Mouse (Mus musculus) c-Kit-positive CD71-positive TER-119-positive erythroid progenitor cells, embryonic 14.5 days (primary cell): ENCODE data around the gene Ramp2.

Source experiments
- DNase-seq: peaks from one replicate; pipeline ENCODE4 v3.0.0-alpha.2; 2013; ENCODE audit warnings: low spot score

The Ramp2 gene

DNA sequence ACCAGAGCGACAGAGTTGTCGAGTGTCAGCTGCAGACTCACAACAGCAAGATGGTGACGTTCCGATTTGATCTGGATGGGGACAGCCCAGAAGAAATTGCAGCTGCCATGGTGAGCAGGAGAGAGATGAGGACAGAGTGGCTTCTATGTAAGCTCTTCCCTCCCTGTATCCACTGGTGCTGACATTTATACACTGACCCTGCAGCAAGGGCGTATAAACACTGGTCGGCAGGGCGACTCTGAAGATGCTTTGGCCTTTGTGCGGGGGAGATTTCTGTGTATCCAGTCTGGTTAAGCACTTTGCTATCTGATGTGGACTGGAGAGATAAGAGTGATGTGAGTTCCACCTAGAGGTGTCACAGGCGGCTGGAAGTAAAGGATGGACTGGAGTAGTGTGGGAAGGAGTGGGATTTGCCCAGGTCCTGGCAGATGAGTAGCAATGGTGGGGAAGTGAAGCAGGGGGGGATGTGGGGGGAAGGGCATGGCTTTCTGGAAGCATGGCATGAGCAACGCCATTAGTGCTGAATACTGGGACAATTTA lies 23.8 kb downstream of the Ramp2 start:
- no peak for DNase-seq

DNA sequence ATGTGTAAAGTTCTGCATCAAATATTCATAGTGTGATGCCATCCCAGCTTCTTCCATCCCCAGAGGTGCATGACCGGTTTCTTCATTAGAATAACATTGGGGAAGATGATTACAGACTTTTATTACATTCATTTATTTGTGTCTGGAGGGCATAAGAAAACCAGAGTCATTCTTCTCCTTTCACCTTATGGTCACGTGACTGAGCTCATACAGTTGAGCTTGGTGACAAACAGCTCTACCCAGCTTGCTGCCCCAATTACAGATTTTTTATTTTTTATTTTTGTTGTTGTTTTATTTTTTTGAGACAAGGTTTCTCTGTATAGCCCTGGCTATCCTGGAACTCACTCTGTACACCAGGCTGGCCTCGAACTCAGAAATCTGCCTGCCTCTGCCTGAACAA lies 26.6 kb downstream of the Ramp2 start:
- no peak for DNase-seq

DNA sequence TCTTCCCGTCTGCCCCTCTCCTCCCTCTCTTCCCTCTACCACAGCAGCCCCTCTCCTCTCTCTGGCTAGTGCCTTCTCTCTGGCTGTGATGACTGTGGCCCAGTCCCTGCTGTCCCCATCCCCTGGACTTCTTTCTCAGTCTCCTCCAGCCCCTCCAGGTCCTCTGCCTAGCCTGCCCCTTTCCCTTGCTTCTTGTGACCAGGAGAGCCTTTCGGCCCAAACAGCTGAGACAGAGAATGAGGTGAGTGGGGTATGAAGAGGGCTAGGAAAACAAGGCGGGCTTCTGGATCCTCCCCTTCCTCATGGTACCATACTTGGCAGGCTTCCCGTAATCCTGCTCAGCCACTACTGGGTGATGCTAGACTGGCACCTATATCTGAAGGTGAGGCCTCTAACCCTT lies 29.5 kb downstream of the Ramp2 start:
- no peak for DNase-seq

DNA sequence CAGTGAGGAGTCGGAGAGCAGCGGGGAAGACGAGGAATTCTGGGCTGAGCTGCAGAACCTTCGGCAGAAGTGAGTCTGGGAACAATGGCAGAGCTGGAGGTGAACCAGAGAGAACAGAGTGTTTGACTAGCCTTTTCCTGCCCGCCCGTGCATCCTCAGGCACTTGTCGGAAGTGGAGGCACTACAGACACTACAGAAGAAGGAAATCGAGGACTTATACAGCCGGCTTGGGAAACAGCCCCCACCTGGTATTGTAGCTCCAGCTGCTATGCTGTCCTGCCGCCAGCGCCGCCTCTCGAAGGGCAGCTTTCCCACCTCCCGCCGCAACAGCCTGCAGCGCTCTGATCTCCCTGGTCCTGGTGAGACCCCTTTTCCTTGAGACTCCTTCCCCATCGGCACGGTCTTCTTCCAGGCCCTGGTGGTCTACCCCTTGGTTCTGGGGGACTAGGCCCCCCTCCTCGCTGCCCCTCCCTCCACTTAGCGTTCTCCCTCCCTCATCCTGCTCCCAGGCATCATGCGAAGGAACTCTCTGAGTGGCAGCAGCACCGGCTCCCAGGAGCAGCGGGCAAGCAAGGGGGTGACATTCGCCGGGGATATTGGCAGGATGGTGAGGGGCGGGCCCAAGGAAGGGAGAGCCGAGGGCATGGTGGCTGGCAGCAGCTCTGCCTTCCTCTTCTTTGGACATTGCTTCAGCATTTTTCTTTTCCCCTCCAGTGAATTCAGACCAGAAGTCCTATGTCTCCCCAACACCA lies 30.7 kb downstream of the Ramp2 start:
- DNase-seq, result no peak

DNA sequence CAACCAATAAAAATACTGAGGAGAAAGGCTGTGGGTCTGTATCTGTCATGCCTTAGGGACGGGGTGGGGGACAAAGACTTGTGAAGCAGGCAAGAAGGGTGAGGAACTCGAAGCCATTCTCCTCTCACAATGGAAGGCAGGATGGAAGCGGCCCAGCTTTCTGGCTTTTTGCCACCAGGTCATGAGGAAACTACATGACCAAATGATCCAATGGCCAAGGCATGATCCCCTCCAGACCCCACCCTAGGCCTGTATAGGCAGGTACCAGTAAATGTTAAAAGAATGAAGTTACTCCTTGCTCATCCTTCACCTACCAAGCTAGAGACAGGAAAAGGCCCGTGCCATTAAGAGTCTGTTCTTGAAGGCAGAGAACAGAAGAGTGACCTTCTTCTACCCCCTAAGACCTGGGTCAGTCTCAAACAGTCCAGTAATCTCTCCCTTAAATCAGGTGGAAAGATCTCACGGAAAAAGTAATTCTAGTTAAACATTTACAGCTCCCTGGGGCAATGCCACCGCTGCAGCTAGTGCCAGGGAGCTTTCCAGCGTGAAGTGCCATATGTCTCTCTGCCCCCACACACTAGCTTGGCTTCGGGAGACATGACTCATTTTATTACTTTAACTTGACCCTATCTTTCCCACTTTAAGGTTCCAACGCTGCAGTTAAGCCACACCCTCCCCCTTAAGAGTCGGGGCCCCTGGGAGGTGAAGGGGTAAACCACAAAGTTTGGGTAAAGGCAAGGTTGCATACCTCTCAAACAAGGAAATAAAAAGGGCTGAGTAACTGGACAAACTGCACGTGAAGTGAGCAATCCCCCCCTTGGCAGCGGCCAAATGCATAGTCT lies 31.8 kb downstream of the Ramp2 start:
- no peak for DNase-seq

DNA sequence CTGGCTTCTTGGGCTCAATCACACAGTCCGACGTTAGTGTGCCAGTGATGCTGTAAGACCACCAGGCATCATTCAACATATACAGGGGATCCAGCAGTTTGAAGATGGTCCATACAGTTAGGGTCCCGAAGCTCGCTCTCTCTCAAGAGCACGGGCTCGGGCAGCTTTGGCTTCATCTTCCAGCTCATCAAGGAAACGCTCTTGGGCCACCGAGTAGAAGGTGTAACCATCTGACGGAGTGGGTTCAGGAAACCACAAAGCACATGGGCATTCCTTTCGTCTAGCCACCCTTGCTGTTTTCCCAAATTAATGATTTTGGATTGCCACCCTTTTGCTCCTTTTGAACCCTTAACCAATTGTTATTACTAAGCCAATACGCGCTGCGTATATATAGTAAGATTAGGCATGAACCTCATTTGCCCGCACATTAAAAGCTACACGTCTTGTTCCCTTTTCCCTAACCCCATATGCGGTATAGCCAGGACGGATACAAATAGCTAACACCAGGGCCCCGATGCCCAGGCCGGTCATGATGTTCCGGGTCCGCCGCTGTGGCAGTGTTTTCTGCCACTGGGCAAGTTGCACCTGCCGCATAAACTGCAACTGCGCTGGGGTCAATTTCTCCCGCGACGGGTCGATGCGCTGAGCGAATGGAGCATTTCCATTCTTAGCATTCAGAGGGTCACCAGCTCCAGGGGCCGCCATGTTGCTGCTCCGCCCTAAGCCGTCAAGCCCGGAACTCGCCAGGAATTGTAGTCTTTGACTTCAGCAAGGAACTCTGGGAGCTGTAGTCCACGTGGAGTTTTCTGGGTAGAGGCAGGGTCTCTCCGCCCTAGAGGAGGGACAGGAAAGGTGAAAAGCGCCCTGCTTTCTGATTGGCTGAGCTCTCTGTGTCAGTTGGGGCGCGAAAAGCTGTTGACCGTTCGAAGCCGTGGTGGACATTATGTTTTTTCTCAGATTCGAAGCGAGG lies 32.7 kb downstream of the Ramp2 start, which contains the start of the genes Cntd1 and Coa3:
TSS of gene Cntd1 (plus strand) at position 790 of the 970 bp plus-strand sequence.
TSS of gene Coa3 (minus strand) at position 892 of the 970 bp plus-strand sequence.
- peak; percentile 79 for DNase-seq

DNA sequence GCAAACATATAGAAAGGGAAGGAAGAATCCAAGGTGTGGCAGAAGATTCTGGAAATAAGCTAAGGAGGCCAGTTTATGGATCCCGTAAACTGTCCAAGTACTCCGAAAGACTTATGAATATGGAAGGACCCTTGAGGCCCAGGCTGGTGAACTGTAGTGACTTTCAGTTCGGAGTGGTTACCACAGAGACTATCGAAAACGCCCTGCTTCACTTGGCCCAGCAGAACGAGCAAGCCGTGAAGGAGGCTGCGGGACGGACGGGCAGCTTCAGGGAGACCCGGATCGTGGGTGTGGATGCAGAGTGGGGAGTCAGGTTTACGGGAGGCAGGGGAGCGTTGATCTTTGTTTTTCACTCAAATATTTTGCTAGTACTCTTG lies 33.4 kb downstream of the Ramp2 start:
- DNase-seq, result no peak

DNA sequence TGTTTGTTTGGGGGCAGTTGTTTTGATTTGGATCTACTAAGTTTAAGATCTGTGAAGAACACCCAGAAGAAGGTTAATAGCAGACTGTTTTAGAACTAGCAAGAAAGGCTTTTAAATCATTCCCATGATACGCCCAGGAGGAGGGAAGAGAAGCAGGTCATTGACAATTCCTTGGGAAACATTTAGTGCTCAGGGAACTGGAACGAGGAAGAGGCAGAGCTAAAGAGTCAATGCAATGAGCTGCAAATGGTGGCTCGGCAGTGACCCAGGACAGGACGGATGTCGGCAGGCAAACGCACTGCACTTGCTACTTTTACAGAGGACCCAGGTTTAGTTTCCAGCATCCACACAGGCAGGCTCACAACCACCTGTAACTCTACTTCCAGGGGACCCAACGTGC lies 35.0 kb downstream of the Ramp2 start:
- no peak for DNase-seq

DNA sequence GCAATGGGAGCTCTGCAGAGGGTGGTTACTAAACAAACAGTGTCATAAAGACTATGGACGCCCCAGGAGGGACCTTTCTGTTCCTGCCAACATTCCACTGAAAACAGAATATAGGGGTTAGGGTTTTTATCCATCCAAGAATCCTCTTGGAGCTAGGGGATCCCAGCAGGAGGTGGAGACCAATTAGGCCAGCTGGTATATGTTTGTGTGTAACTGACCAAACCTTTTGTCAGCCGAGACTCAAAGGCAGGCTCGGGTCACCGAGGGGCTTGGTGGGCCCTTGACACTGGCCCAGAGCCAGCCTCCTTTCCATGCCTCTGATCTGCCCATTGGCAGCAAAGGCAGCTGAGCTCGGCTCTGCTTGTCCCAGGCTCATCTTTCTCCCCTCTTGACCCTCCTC lies 37.1 kb downstream of the Ramp2 start:
- DNase-seq, result no peak

DNA sequence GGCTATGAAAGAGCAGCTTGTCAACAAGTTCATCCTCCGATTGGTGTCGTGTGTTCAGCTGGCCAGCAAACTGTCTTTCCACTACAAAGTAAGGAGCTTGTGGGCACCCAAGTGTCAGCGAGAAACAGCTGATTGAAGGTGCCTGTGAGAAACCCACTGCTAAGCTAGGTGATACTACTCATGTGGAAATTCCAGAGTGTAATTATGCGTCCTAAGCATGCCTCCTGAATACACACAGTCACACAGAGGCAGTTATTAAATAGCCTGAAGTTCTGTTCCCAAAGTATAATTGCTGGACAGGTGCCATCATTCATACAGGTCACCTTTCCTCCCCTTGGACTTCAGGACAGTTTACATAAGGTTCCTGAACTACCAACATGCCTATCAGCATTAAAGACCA lies 38.0 kb downstream of the Ramp2 start:
- DNase-seq, result no peak

DNA sequence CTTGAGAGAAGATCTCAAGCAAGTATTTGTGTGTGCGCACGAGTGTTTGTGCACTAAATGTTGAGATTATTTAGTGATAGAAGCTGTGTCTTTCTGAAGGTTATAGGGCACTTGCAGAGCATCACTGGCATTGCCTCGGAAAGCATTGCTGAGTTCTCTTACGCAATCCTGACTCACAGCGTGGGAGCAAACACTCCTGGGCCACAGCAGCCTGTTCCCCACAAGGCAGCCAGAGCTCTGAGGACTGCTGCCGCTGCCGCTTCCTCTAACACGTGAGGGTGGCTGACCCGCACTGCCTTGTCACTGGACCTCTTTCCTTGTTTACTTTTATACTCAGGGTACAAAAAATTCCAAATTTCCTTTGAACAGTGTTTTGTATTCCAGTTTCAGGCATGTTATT lies 41.5 kb downstream of the Ramp2 start:
- DNase-seq, result no peak

DNA sequence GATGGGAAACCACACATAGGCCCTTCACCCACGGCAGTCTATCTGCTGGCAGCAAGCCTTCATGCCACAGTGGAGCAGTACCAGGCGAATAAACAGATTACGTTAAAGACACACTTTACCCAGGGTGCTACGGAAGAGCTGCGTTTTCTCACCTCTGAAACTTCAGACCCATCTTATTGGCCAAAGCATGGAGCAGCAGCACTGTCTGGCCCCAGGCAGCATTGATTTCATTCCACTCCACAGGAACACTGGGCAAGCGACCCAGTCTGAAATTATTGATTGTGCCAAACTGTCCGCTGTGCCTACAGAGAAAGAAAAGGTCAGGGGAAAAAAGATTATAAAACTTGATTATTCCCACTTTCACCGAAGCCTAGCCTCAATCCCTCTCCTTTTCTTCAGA lies 45.4 kb downstream of the Ramp2 start:
- DNase-seq, result no peak

DNA sequence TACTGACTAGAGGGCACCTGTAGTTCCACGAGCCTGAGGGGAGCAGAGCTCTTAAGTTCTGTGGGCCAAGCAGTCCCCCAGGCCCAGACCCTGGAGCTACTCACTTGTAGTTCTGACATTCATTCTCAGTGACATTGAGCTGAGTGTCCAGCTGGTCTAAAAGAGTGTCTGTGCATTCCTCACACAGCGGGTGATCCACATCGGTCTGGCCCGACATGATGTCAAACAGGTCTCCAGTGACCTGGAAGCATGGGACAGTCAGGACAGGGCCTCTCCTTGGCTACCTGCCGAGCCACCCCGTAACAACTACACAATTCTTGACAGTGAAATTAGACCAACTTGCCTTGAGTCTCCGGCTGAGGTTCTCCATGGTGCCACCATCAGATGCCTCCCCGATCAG lies 49.4 kb downstream of the Ramp2 start:
- DNase-seq, result no peak

DNA sequence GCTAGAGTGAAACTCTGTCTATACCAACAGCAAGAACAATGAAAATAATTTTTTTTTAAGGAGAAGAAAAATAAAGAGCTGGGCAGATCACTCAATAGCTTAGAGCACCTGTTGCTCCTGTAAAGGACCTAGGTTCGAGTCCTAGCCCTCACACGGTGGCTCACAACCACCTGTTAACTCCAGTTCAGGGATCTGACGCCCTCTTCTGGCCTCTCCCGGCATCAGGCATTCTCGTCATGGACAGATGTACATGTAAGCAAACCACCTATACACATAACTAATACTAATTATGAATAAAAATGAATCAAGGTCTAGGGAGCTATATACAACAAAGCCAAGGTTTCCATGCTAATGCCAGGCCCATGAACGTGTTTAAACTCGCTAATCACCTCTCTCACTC lies 55.1 kb downstream of the Ramp2 start:
- peak; percentile 46 for DNase-seq

DNA sequence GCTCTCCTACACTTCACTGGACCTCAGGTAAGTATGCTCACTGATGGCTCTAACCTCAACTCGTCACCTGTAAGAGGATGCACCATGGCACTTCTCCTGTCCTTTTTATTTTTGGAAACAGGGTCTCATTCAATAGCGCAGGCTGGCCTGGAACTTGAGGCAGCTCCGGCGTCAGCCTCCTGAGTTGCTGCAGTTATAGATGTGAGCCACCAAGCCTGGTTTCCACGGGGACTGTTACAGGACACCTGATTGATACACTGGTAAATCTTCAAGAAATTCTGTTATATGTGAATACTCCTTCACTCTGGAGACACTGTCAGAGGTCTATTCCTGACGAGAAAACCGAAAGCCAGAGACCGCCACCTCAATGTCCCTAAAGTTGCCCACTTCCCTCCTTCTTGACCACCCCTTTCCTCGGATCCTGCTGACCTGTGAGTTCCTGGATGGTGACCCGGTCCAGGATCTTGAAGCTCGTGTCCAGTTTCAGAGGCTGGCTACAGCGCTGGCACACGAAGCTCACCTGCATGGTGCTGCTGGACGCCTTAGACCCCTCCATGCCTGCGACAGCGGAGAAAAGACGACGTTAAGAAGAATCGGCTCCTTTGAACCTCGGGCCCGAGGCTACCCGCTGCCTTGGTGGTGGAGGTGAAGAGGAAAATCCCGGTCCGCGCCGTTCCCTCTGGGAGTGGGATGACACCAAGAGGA lies 55.6 kb downstream of the Ramp2 start:
- no peak for DNase-seq

DNA sequence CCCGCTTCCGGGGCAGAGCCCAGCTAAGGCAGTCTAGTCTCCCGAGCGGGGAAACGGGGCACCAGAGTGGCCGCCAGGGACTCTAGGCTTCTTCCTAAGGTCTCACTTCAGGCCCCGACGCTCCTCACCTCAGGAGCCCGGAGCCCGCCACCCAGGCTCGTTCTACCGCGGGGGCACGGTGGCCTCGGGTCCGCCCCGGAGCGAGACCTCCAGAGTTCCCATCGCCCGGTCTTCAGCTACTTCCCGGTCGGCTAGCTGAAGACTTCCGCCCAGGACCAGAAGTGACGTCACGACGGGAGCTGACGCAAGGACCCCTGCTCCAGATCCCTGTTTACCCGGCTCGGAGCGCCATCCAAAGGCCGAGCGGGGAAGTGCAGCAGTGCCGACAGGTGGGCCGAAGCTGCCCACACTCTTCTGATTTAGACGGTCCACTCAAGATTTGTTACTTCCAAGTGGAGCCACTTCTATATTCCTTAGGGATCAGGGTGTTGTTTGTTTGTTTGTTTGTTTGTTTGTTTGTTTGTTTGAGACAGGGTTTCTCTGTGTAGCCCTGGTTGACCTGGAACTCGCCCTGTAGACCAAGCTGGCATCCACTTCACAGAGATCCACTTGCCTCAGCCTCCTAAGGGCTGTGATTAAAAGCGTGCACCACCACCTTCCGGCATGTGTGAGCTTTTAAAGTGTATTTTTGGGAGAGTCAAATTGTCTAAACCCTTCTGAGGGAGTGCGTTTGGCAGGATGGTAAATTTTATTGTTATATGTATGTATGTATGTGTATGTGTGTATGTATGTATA lies 56.4 kb downstream of the Ramp2 start, which contains the start of gene Becn1:
TSS of gene Becn1 (minus strand) at position 283 of the 795 bp plus-strand sequence.
- peak; percentile 94 for DNase-seq

DNA sequence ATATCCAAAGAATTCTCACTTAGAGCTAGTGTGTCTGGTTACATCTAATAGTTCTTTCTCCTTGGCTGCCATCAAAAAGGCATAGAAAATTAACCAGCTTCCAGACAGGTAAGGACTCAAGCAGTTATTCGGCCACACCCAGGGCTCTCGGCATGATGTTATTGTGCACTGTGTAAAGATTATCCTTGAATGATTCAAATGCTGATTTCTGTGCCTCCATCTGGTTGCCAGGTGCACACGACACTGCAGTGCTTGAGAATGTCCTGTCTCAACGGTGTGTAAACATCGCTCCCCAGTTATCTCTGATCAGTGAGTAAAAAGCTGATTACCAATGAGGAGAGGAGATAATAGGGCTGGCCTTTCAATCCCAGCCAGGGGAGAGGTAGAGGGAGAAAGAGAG lies 61.9 kb downstream of the Ramp2 start:
- no peak for DNase-seq
